Comparison of ENCODE assay signal across 8 mouse cellular contexts in the genomic region with DNA sequence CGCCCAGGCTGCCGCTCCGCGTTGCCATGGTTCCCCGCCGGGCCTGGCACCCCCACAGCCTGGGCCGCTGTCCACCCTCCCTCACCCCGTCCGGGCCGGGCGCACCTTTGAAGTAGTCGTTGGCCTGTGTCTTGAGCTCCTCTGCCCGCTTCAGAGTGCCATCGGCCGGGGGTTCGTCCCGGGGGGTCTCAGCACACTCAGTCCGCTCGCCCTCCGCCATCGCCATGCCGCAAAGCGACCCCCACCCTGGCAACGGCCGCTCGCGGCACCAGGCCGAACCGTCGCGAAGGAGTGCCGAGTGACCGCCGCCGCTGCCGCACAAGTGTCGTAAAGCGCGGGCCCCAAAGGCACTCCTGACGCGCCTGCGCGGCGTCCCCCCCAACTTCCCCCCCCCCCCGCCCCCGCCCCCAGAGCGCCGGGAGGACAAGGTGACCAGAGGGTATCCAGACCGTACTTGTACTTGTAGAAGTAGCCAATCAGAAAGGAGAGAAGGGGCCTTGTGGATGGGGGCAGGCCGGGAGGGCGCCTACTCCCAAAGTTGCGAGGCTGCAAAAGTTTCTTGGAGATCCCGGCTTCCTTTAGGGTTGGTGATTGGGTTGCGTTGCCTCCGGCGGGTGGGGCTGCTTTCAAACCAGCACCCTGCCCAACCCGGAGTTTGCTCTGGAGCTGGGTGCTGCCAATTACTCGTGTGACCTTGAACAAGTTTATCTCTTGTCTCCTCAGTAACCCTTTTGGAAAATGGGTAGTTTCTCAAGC. TPM values are rescaled to one million over a fixed set of nuclear protein-coding genes. Genes with fewer than 3 reads are reported as not detected.
DNase-seq lines count a peak whose midpoint lies in the region; ATAC-seq and TF ChIP-seq lines count a peak whose summit lies in the region.

Gene Ppp5c (minus strand): TSS at position 337 of the 756 bp plus-strand sequence.

- H3K4me2 ChIP-seq in hindbrain, embryonic 14.5 days (replicated peaks): peak within 1 kb of the TSS; percentile 71

- in situ Hi-C loops in Patski (cut with MboI; ENCODE audit: low pct_unique_long_range_greater_than_20kb): no loop called here

- peaks cover 16% of the 10 kb centered on the region for H3K4me1 ChIP-seq in hindbrain, embryonic 14.5 days (replicated peaks; ENCODE audit: control insufficient read depth, insufficient read depth, low read length)

- H3K9ac ChIP-seq in hindbrain, embryonic 14.5 days: peak within 1 kb of the TSS; percentile 85

- no peaks in the 10 kb centered on the region for H3K27me3 ChIP-seq in Patski
- no peaks in the 10 kb centered on the region for H3K27me3 ChIP-seq in hindbrain, embryonic 14.5 days (ENCODE audit: control insufficient read depth, insufficient read depth, low read length)

- H3K36me3 ChIP-seq in hindbrain, embryonic 14.5 days (replicated peaks; ENCODE audit: control insufficient read depth, insufficient read depth): peaks cover 9% of the 10 kb centered on the region; the same call in 1 of the 2 replicates

- POLR2A ChIA-PET in Patski (lab: Charles Lee): no interaction called here

- CTCF ChIA-PET in Patski (lab: Charles Lee): interaction anchor here (0.9 to 1.7 kb wide), 4 partner anchors 11 to 94 kb away, joined by 3 to 5 read pairs (median 4); no protein-coding TSS in a partner anchor

- no peaks in the 10 kb centered on the region for H3K9me3 ChIP-seq in hindbrain, embryonic 14.5 days (ENCODE audit: control insufficient read depth, low read length)

- DNase-seq in Patski (ENCODE audit: low read depth, low spot score): peak; percentile 37
- peak; percentile 94 to 95 for DNase-seq in cerebellum, postnatal 14 days
- peak; percentile 73 to 86 for DNase-seq in frontal cortex, postnatal 25 days (ENCODE audit: low spot score in 2 of 2)
- peak; percentile 84 for DNase-seq in hindbrain, embryonic 14.5 days (ENCODE audit: low spot score)
- DNase-seq in layer of hippocampus, postnatal 36 days: peak; percentile 87 to 88
- peak; percentile 92 for DNase-seq in lung, postnatal 36 days
- peak; percentile 96 for DNase-seq in retina, postnatal 1 day
- peak; percentile 83 for DNase-seq in urinary bladder, adult 18-20 months (ENCODE audit: low spot score in 2 of 2)

- peak; percentile 66 for ATAC-seq in Patski
- peak; percentile 83 for ATAC-seq in hindbrain, embryonic 14.5 days (ENCODE audit: low FRiP score)

- under 1% methylated on average over 56 of the region's 58 CpGs for WGBS in hindbrain, embryonic 14.5 days

- TF ChIP-seq CTCF in Patski (IDR thresholded peaks at IDR 0.05): no peak

- peak within 1 kb of the TSS; percentile 62 for H3K27ac ChIP-seq in hindbrain, embryonic 14.5 days

- peak within 1 kb of the TSS; percentile 78 for H3K4me3 ChIP-seq in hindbrain, embryonic 14.5 days (replicated peaks; ENCODE audit: low read length)

RNA-seq across cellular contexts. Expression of gene Ppp5c, which starts in this region (rescaled TPM):
- 106 TPM for polyA plus RNA-seq in Patski (2021)
- 123 and 129 TPM in 2 replicates for polyA plus RNA-seq in hindbrain, embryonic 14.5 days (2014; fragmentation: Nextera tagmentation; extraction: Ambion mirVana)
- total RNA-seq in layer of hippocampus, postnatal 36 days (2021): 100 to 1,000 TPM; 147 to 149 TPM

Comparison
In these comparisons a context has a peak if more than half of its experiments do, and no peak if none do; other contexts are left out.
1. Peak in every context shown above with its lines: DNase-seq, ATAC-seq, H3K4me3 ChIP-seq and H3K27ac ChIP-seq.
2. DNase-seq: peak in every context shown above with its lines; median percentile 96 in retina, postnatal 1 day; 94 in cerebellum, postnatal 14 days; 92 in lung, postnatal 36 days; 88 in layer of hippocampus, postnatal 36 days; 84 in hindbrain, embryonic 14.5 days; 83 in urinary bladder, adult 18-20 months; 80 in frontal cortex, postnatal 25 days; 37 in Patski.